Mouse (Mus musculus) midbrain, embryonic 14.5 days (tissue): ENCODE results near the gene Ptpn21. TPM values are rescaled to one million over a fixed set of nuclear protein-coding genes. Genes with fewer than 3 reads are reported as not detected.
A peak's percentile ranks its signal among the peaks of the same experiment; 100 is the strongest.

Experiments
- ATAC-seq: fragments of 200-750 bp; cut with Nextera tagmentation; 2 replicates; pipeline ENCODE4 v1.8.0; 2017; ENCODE audit warnings: moderate number of reproducible peaks, moderate library complexity; ENCODE audit not compliant: low FRiP score, low TSS enrichment
- DNase-seq: peaks from one replicate; pipeline ENCODE4 v3.0.0-alpha.2; 2015
- H3K27ac ChIP-seq: fragments of 300-500 bp; sonication (generic); replicated peaks from 2 replicates; pipeline ENCODE4 v1.5.1; 2014; ENCODE audit warnings: mild to moderate bottlenecking, low read depth, low read length, moderate library complexity
- H3K27me3 ChIP-seq: fragments of 300-500 bp; sonication (generic); 2 replicates; pipeline ENCODE4 v1.6.1; 2014; ENCODE audit warnings: low read length, control low read depth, mixed read lengths; ENCODE audit not compliant: control insufficient read depth, insufficient read depth
- H3K36me3 ChIP-seq: fragments of 300-500 bp; sonication (generic); 2 replicates; pipeline ENCODE4 v1.6.1; 2014; ENCODE audit warnings: low read length, control low read depth; ENCODE audit not compliant: control insufficient read depth, insufficient read depth
- H3K4me1 ChIP-seq: fragments of 300-500 bp; sonication (generic); 2 replicates; pipeline ENCODE4 v1.6.1; 2014; ENCODE audit warnings: mild to moderate bottlenecking, antibody characterized with exemption, low read length, control low read depth; ENCODE audit not compliant: control insufficient read depth, insufficient read depth
- H3K4me2 ChIP-seq: fragments of 300-500 bp; sonication (generic); 2 replicates; pipeline ENCODE4 v1.6.1; 2014; ENCODE audit warnings: mild to moderate bottlenecking, low read length, moderate library complexity
- H3K4me3 ChIP-seq: fragments of 300-500 bp; sonication (generic); replicated peaks from 2 replicates; pipeline ENCODE4 v1.5.1; 2014; ENCODE audit warnings: low read depth, low read length
- H3K9ac ChIP-seq: fragments of 300-500 bp; sonication (generic); replicated peaks from 2 replicates; pipeline ENCODE4 v1.6.1; 2014; ENCODE audit warnings: mild to moderate bottlenecking, low read length, moderate library complexity
- H3K9me3 ChIP-seq: fragments of 300-500 bp; sonication (generic); 2 replicates; pipeline ENCODE4 v1.6.1; 2016; ENCODE audit warnings: low read length, control low read depth, mixed read lengths; ENCODE audit not compliant: control insufficient read depth
- WGBS: fragments of 180-500 bp; shearing (Covaris S2); extraction: QIAGEN DNeasy Blood & Tissue Kit; methylation state at CpG from one replicate; pipeline ENCODE4 v1.1.7; 2014; 5-methylcytosine and 5-hydroxymethylcytosine counted together
- polyA plus RNA-seq: library from polyadenylated mRNA; unstranded; fragments of >200 nt; fragmentation: Nextera tagmentation; extraction: Ambion mirVana; gene quantifications from 2 replicates; pipeline ENCODE4 v1.2.1, GENCODE M21; 2014

Ptpn21 gene
- polyA plus RNA-seq, 1 experiment from 2014 or later = 5.4 TPM

DNA sequence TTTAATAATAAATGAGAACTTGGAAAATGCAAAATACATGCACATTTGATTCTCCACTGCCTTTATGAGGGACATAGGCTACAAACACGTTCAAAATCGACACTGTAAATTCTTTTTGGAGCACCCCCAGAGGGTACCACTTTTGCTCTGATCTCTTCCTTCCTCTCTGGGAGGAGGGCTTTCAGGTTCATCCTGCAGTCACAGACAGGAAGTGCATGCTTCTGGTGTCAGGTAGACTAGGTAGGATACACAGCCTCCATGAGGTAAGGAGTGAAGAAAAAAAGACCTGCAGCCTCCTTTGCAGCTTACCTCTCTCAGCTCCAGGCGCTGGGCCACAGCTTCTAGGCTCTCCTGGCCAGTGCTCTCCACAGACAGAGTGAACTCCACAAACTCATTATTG is 4.0 kb downstream of the Ptpn21 start:
- Histone ChIP-seq H3K4me1 (peaks cover 20% of the 10 kb centered on the region), H3K27me3 (0 out of 2 replicates have a peak, but pooled peaks cover under 1% of the 10 kb centered on the region), H3K27ac (no peak overlapping the region), H3K9me3 (no peaks in the 10 kb centered on the region), H3K36me3 (no peaks in the 10 kb centered on the region), H3K4me3 (peak overlapping the region; percentile 54), H3K4me2 (peak overlapping the region; percentile 86), H3K9ac (peak overlapping the region; percentile 59; the same call in 1 of the 2 replicates)
- WGBS = 69% methylated on average over 3 of the region's 3 CpGs
- DNase-seq (no peak), ATAC-seq (no peak)

DNA sequence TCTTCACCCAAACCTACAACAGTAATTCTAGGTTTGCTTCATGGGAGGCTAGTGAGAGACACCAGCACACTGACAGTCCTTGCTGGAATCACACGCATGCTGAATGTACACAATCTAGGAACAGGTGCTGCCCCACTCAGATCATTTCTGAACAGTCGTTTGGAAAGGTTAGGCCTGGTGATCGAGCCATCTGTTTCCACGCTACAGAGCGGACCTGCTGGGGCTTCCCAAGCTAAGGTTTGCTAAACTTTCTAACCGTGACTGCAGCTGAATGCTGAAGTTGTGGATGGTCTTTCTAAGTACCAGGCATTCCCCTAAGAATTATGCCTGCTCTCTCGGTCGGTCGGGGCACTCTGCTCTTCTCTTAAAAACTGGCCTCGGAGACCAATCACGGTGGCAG is 6.5 kb downstream of the Ptpn21 start:
- Histone ChIP-seq H3K9ac (no peak overlapping the region), H3K4me2 (no peak overlapping the region), H3K4me1 (peaks cover 20% of the 10 kb centered on the region), H3K4me3 (no peak overlapping the region), H3K36me3 (no peaks in the 10 kb centered on the region), H3K27ac (no peak overlapping the region), H3K27me3 (no peaks in the 10 kb centered on the region), H3K9me3 (no peaks in the 10 kb centered on the region)
- 86% methylated on average over 11 of the region's 11 CpGs for WGBS
- DNase-seq = no peak
- no peak for ATAC-seq

DNA sequence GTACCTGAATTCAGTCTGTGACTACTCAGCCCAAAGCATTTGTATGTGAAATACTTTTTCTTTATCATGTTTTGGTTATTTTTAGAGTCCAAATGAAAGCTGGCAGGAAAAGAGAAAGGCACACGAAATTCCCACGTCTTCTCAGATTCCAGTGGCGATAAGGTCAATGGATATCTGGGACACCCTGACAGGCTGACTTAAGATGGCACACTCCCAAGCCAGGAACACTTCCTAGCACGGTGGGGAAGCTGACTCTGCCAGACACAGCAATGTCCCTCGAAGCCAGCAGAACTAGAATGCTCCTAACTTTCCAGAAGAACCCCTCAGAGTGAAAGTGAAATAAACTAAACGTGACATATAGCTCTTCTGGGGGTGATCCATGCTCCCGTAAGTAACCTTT is 10.0 kb downstream of the Ptpn21 start:
- no peak for ATAC-seq
- no peak for DNase-seq
- 87% methylated on average over 7 of the region's 7 CpGs for WGBS
- Histone ChIP-seq H3K36me3 (no peaks in the 10 kb centered on the region), H3K4me1 (0 out of 2 replicates have a peak, but pooled peaks cover under 1% of the 10 kb centered on the region), H3K27me3 (no peaks in the 10 kb centered on the region), H3K4me2 (no peak overlapping the region), H3K4me3 (no peak overlapping the region), H3K27ac (no peak overlapping the region), H3K9me3 (no peaks in the 10 kb centered on the region), H3K9ac (no peak overlapping the region)

DNA sequence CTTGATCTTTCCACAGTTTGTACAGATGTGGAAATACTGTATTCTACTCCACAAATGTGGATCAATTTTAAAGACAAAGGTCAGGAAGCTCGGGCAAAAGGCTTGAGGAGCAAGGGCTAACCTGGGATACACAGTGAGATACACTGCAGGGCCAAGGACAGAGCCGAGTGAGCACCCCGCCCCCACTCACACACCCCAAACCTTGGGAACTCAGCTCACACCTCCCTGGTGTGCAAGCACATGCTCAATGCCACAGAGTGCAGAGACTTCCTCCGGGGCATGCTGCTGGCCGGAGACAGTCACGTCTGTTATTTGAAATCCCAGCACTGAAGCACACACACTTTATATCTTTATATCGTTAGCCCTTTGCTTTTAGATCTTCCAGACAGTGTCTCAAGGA is 11.1 kb downstream of the Ptpn21 start:
- Histone ChIP-seq H3K9me3 (no peaks in the 10 kb centered on the region), H3K4me1 (no peaks in the 10 kb centered on the region), H3K4me3 (no peak overlapping the region), H3K4me2 (no peak overlapping the region), H3K9ac (no peak overlapping the region), H3K27ac (no peak overlapping the region), H3K27me3 (no peaks in the 10 kb centered on the region), H3K36me3 (no peaks in the 10 kb centered on the region)
- DNase-seq = no peak
- no peak for ATAC-seq
- WGBS = 88% methylated on average over 7 of the region's 7 CpGs

DNA sequence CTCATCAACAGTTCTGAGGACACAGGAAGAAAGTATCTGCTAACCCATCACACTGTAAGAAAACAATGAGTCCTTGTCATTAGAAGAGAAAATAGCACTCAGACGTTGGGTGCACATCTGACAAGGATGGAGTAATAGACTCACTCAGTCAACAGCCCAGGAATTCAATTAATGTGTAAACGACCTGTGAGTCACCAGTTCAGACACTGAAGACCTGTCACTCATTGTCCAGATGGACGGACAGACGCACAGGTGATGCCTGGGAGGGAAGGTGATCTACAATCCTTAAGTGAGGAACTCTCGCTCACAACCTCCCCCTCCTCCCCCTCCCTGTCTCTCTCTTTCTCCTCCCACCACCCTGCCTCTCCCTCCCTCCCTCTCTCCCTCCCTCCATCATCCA is 12.2 kb downstream of the Ptpn21 start:
- Histone ChIP-seq H3K27ac (no peak overlapping the region), H3K9me3 (no peaks in the 10 kb centered on the region), H3K27me3 (no peaks in the 10 kb centered on the region), H3K4me1 (no peaks in the 10 kb centered on the region), H3K4me2 (no peak overlapping the region), H3K4me3 (no peak overlapping the region), H3K36me3 (no peaks in the 10 kb centered on the region), H3K9ac (no peak overlapping the region)
- DNase-seq (no peak), ATAC-seq (no peak)
- WGBS = 82% methylated on average over 5 of the region's 5 CpGs

DNA sequence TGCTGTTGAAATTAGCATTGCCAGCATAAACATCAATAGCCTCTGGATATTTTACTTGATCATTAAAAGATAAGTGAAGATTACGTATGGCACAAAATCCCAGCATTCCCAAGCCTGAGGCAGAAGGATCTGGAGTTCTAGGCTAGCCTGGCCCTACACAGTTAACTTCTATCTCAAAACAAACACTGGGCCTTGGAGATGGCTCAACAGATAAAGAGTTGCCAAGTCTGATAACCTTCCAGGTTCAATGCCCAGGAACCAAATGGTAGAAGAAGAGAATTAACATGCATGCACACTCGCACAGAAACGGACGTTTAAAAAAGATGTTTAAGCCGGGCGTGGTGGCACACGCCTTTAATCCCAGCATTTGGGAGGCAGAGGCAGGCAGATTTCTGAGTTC is 13.0 kb downstream of the Ptpn21 start:
- Histone ChIP-seq H3K9me3 (no peaks in the 10 kb centered on the region), H3K27me3 (no peaks in the 10 kb centered on the region), H3K4me1 (no peaks in the 10 kb centered on the region), H3K36me3 (no peaks in the 10 kb centered on the region), H3K4me3 (no peak overlapping the region), H3K4me2 (no peak overlapping the region), H3K9ac (no peak overlapping the region), H3K27ac (no peak overlapping the region)
- 96% methylated on average over 7 of the region's 7 CpGs for WGBS
- no peak for ATAC-seq
- DNase-seq = no peak

DNA sequence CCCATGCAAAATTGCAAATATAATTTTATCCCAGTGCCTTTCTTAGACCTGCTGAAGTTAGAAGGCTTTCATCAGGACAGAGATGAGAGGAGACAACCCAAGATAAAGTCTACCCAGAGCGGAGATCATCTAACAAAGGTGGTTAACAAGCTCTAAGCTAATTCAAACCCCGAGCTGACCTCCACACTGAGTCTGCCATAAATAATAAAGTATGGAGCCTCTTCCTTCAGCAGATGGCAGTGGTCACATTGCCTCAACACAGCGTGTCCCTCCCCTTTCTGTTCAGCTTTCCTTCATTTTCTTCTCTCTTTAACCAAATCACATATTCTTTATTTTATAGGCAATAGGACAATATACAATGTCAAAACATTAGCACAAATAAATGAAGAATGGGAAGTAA is 16.2 kb downstream of the Ptpn21 start:
- DNase-seq (no peak), ATAC-seq (peak; percentile 57; the same call in 1 of the 2 replicates)
- Histone ChIP-seq H3K27me3 (no peaks in the 10 kb centered on the region), H3K27ac (no peak overlapping the region; the same call in 1 of the 2 replicates), H3K36me3 (no peaks in the 10 kb centered on the region), H3K4me1 (no peaks in the 10 kb centered on the region), H3K9me3 (no peaks in the 10 kb centered on the region), H3K4me3 (no peak overlapping the region), H3K9ac (no peak overlapping the region), H3K4me2 (no peak overlapping the region)
- 72% methylated on average over 3 of the region's 3 CpGs for WGBS

DNA sequence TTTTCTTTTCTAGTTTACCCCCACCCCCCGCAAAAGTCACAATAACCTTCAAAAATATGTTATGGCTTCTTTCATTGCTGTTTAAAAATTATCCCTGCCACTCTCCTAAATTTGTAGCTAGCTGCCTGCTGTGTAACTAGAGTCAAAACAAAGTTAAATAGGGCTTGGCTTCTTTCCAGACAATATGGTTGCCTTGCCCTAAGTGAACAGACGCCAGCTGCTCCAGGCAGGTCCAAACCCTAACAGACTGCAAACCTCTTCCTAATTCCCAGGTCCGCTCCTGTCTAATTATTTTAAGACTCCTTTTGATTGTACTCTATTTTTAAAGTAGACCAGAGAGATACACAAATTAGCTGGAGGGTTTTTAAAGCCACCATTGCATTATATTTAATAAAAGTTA is 16.6 kb downstream of the Ptpn21 start:
- Histone ChIP-seq H3K9ac (no peak overlapping the region), H3K4me1 (no peaks in the 10 kb centered on the region), H3K36me3 (no peaks in the 10 kb centered on the region), H3K4me3 (no peak overlapping the region), H3K4me2 (no peak overlapping the region), H3K9me3 (no peaks in the 10 kb centered on the region), H3K27me3 (no peaks in the 10 kb centered on the region), H3K27ac (no peak overlapping the region; the same call in 1 of the 2 replicates)
- 71% methylated on average over 3 of the region's 3 CpGs for WGBS
- ATAC-seq = no peak
- peak; percentile 67 for DNase-seq

DNA sequence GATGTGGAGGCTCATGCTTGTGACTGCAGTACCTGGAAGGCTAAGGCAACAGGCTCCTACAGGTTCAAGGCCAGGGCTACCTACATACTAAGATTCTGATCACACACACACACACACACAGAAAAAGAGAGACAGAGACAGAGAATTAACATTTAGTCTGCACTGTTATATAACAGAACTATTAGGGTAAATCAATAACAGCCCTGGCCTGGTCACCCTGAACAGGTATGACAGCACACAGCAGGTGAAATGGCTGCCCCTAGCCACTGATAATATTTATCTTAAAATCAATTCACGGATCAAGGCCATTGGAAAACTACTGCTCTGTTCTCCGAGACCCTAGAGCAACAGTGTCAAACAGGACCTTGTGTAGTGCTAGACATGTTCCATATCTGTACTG is 21.1 kb downstream of the Ptpn21 start:
- Histone ChIP-seq H3K4me3 (no peak overlapping the region), H3K9me3 (no peaks in the 10 kb centered on the region), H3K9ac (no peak overlapping the region), H3K4me2 (no peak overlapping the region), H3K27ac (no peak overlapping the region), H3K27me3 (no peaks in the 10 kb centered on the region), H3K36me3 (no peaks in the 10 kb centered on the region), H3K4me1 (no peaks in the 10 kb centered on the region)
- DNase-seq = no peak
- no peak for ATAC-seq
- WGBS = 91% methylated on average over 2 of the region's 2 CpGs
